Mouse (Mus musculus) cerebellum, adult 9-10 months (tissue): Measurements from ENCODE around the gene Spred2.

Experiments used
- DNase-seq: peaks from one replicate; pipeline ENCODE4 v3.0.0; 2022

Gene Spred2

GRCm38 (mm10) chr11:20064926-20065325 is 140.8 kb downstream of the Spred2 start:
- DNase-seq: no peak

- peak; percentile 89 for DNase-seq
Measured at GRCm38 (mm10) chr11:20066106-20066505, 141.9 kb downstream of the Spred2 start.

GRCm38 (mm10) chr11:20067521-20067920 is 143.3 kb downstream of the Spred2 start:
- DNase-seq: no peak

- no peak for DNase-seq
Measured at GRCm38 (mm10) chr11:20068346-20069004, 144.3 kb downstream of the Spred2 start.

GRCm38 (mm10) chr11:20072174-20072573 is 148.0 kb downstream of the Spred2 start:
- DNase-seq: peak; percentile 82

- no peak for DNase-seq
Measured at GRCm38 (mm10) chr11:20072826-20073225, 148.7 kb downstream of the Spred2 start.
